Mouse (Mus musculus) embryo, embryonic 10.5 days (tissue): Measurements from ENCODE around the gene Gsta3.
"Not testable (repeated sequence)": the region's sequence is repeated elsewhere in the genome, so short reads cannot be mapped to it uniquely, and the experiment has no call there.

Experiments used
- DNase-seq: peaks from one replicate; pipeline ENCODE4 v3.0.0-alpha.2; 2015; ENCODE audit warnings: low spot score

Gsta3 gene

DNA sequence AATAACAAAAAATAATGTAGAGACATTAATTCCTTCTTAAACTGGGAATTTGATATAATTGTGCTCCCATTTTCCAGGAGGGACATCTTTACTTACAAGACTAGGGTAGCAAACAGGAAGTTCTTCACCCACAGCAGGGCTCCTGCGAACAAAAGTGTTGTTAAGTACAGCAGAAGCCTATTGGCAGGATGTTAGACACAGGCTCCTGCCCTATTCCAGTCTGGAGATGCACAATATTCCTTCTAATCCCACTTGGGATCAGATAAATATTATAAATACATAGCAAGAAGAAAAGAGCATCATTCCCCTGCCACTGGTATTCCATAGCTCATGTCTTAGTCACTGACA, 12.9 kb downstream of the Gsta3 start:
- DNase-seq: no peak

DNA sequence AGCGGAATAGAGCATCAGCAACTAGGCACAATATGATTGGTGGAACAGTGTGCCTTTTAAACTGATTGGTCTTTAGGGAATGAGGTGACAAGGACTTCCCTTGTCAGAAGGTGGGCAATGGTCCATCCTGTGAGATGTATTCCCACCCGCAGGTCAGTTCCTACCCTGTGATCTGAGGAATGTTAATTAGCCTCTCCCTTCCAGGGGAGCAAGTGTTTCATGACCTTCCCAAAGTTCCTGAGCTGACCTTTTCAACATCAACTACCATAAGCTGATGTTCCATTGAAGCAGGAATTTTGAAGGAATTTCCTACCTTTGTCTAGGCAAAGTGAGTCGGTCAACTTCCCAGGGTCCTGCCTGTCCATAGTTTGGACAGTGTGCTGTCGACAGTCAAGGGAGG, 13.5 kb downstream of the Gsta3 start:
- DNase-seq: no peak

DNA sequence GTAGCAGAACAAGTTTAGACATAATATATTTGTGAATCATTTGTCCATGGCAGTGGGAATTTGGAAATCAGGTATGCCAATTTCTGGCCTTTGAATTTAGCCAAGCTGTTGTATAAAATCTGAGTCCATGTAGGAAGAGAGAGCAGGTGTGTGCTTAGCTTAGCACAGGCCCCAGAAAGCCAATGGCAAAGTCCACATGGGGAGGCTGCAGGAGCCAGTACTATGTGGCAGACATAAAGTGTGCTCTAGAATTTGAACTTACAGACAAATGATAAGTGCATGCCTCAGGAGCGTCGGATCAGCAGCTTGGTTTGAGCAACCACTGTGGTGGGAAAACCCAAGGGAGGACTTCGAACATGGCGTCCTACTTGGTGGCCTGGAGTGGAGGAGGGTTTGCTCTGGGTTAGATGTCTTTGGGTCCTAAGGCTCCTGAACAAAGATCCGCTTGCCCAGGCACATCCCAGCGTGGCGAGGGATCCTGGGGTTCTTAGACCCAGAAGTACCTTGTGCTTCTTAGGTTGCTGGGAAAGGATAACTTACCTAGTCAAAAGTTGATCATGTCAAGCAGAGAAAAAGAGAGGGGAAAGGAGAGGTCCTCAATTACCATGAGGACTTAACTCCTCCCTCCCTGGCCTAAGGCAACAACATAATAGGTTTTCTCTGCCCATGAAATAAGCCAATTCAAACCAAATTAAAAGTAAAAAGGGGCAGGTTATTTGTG, 15.4 kb downstream of the Gsta3 start:
- no peak for DNase-seq

- DNase-seq: no peak
Measured at GRCm38 (mm10) chr1:21256391-21256790, 16.0 kb downstream of the Gsta3 start.

DNA sequence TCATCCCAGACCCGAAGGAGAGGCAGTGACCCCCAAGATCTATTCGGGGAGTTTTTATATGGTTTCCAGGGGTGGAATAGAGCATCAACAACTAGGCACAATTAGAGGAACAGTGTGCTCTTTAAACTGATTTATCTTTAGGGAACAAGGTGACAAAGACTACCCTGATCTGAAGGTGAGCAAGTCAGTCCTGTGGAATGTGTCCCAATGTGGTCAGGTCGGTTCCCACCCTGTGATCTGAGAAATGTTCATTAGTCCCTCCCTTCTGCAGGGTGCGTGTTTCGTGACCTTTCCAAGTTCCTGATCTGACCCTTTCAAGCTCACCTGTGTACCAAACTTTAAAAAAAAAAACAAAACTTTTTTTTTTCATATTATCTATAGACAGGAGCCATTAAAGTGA, 16.5 kb downstream of the Gsta3 start:
- no peak for DNase-seq

GRCm38 (mm10) chr1:21259981-21260380, 19.6 kb downstream of the Gsta3 start:
- not testable (repeated sequence) for DNase-seq

- DNase-seq: no peak
Measured at GRCm38 (mm10) chr1:21262401-21262800, 22.0 kb downstream of the Gsta3 start.

DNA sequence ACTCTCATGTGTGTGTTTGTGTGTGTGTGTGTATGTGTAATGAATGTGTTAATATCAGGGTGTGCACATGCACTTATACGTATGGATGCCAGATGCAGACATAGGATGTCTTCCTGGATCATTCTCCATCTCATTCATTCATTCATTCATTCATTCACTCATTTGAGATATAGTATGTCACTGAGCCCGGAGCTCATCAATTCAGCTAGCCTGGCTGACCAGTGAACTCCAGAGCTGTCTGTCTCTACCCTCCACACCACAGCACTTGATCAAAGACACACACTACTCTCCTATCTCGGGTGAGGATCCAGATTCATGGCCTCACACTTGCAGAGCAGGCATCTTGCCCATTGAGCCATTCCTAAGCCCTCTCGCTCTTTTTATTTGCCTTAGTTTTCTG, 23.6 kb downstream of the Gsta3 start:
- DNase-seq: no peak

GRCm38 (mm10) chr1:21264747-21265146, 24.4 kb downstream of the Gsta3 start:
- no peak for DNase-seq

DNA sequence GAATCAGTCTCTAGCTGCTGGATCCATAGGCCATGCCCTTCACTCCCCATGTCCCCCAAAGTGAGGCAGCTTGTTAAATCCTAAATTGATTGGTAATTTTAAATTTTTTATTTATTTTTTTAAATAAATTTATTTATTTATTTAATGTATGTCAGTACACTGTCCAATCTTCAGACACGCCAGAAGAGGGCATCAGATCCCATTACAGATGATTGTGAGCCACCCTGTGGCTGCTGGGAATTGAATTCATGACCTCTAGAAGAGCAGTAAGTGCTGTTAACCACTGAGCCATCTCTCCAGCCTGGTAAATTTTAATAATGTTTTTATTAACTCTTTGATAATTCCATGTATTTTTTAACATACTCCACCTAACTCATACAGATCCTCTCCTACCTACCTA, 26.4 kb downstream of the Gsta3 start:
- DNase-seq: no peak

DNA sequence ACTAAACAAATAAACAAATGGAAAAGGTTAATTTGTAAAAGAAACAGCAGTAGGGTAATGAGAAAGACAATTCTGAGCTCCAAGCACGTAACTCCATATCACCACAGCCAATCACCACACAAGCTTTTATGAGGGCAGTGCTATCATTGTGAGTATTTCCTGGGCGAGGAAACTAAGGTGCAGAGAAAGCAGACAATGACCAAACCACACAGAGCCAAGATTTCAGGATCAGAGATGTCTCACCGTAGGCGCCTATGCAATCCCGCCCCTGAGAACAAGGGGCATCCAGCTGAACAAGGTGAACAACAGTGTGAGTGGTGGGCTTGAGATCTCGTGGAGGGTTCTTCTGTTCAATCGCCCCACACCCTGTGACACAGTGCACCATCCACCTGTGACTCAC, 27.1 kb downstream of the Gsta3 start:
- DNase-seq: not testable (repeated sequence)

GRCm38 (mm10) chr1:21271343-21272055, 31.1 kb downstream of the Gsta3 start:
- DNase-seq: peak; percentile 83

GRCm38 (mm10) chr1:21272056-21272431, 31.7 kb downstream of the Gsta3 start:
- peak; percentile 5 for DNase-seq

- DNase-seq: no peak
Measured at GRCm38 (mm10) chr1:21273091-21273490, 32.7 kb downstream of the Gsta3 start.

DNA sequence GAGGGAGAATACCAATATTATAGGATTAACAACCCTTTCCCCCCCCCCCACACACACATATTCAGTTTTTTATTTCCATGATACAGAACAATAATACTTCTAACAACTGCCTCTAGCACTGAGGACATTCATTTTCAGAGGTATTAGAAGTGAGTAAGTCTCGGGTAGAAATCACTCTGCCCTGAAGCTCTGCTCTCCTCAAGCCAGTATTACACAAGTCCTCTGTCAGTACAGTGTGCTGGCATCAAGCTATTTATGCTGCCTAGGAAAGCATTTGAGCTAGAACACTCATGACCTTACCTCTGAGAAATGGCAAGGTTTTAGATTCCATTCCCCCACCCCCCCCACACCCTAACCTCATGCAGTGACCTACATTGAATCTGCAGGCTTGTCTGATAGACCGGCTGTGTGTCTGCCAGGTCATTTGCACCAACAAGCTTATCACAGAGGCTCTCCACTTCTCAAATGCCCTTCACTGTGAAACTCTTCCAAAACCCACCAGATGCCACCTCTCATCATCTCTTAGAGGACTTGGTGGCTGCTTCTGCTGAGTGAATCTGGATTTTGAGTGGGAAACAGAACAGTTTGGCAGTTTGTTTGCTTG, 34.1 kb downstream of the Gsta3 start:
- no peak for DNase-seq

DNA sequence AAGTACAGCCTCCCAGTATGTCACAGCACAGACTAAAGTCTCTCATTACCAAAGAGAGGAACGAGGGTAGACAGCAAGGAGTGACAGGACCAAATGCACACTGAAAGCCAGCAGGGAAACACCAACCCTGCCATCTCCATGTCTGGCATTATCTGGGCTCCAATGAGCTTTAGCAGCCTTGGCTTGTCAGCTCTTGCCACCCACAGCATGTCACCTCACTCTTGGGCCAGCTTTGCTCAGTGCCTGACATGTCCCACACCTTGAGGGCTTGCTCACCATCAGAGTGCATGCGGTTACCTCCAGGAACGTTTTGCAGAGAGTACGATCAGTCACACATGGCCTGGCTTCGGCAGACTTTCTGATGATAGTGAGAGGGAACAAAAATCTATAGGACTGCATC, 35.0 kb downstream of the Gsta3 start:
- DNase-seq: not testable (repeated sequence)

- DNase-seq: not testable (repeated sequence)
Measured at GRCm38 (mm10) chr1:21276158-21276557, 35.8 kb downstream of the Gsta3 start.

- no peak for DNase-seq
Measured at GRCm38 (mm10) chr1:21280306-21280705, 39.9 kb downstream of the Gsta3 start.

- DNase-seq: not testable (repeated sequence)
Measured at GRCm38 (mm10) chr1:21284644-21285043, 44.3 kb downstream of the Gsta3 start.

DNA sequence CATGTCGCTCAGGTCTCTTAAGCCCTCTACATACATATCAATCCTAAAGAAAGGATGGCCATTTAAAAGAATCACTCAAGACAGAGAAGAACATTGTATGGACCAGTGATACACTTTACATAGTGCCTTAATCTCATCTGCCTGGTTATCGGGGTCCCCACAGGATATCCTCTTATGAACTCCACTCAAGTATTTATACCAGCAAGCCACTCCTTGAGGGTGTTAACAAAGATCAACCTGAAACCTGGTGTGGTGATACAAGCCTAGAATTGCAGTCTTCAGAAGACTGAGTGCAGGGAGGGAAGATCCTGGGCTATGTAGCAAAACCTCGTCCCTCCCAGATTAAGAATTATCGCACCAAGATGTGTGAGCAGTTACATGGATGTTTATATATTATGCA, 51.0 kb downstream of the Gsta3 start:
- no peak for DNase-seq

DNA sequence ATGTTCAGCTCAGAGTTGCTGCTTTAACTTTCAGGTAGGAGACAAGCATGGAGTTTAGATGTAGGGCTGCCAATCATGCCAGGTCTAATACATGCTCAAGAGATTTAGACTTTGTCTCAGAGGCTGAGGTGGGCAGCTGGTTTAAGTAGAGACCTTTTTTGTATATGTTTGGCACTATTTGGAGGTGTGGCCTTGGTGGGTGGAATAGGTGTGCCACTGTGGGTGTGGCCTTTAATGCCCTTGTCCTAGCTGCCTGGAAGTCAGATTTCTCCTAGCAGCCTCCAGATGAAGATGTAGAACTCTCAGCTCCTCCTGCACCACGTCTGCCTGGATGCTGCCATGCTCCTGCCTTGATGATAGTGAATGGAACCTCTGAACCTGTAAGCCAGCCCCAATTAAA, 52.2 kb downstream of the Gsta3 start:
- DNase-seq: no peak

DNA sequence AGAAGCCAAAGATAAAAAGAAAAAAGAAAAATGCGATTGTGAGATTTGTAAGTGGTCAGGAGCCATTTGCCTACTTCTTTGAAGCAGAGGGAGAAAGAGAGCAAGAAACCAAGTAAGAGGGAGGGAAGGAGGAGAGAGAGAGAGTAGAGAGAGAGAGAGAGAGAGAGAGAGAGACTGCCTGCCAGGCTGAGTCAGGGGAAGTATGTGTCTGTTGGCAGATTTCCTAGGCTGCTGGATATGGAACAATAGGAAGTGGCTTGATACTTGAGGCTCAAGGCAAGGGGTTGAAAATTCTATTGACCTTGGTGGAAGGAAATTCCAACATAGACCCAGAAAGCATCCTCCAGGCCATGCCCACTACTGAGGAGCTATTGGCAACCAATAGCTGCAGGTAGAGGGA, 55.8 kb downstream of the Gsta3 start:
- no peak for DNase-seq

- DNase-seq: no peak
Measured at GRCm38 (mm10) chr1:21298114-21298513, 57.7 kb downstream of the Gsta3 start.
